Mouse (Mus musculus) layer of hippocampus, adult 18-20 months (tissue): ENCODE measurements at regions not wholly inside any gene's neighbourhood (a gene's known extent, or its start where the extent isn't known, plus 50 kb on each side); places are given as distances from the start of the nearest gene placed in this dataset.
"Not testable (repeated sequence)": the region's sequence is repeated elsewhere in the genome, so short reads cannot be mapped to it uniquely, and the experiment has no call there.

ENCODE experiments used
- DNase-seq, 2 experiments: peaks; one replicate each; pipeline ENCODE4 v3.0.0; 2022; ENCODE audit warnings: low spot score in 2 of 2

DNA sequence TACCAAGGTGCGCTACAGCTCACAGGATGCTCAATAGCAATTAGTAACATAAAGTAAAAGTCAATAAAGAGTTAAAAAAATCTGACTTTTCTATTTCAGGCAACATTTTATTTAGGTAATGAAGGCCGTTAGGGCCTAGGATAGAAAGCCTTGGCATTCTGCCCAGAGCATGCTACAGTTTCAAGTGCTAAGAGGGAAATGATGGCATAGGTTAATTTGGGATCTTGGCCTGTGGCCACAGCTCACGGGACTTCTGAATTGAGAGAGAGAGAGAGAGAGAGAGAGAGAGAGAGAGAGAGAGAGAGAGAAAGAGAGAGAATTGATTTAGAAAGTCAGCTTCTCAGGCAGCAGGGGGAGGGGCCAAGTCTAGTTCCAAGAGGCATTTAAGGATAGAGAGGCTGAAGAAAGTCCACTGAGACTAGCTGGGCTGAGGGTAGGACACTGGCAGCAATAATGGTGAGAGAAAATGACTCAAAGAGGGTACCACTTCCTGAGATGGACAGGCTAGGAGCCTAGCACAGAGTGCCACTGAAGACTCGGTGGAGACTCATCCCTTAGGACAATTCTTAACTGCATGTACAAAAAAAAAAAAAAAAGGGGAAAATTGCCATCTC lies 52.6 kb upstream of the Klf14 start:
- DNase-seq: no peak

DNA sequence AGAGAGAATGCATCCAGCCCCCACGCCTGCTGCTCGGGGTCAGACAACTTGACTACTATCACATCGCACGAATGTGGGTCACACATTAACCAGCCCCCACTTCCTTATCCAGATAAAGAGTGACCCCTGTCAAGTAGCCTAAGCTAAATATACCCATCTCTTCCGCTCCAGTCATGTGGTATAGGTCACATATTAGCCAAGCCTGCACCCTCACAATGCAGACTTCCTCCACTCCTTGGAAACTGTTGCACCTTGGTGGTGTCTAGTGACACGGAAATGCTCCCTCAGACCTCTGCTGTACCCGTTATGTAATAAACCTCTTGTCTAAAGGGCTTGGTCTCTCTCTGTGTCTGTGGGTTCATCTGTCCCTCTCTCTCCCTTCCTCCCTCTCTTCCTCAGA lies 57.7 kb upstream of the Klf14 start:
- no peak for DNase-seq

DNA sequence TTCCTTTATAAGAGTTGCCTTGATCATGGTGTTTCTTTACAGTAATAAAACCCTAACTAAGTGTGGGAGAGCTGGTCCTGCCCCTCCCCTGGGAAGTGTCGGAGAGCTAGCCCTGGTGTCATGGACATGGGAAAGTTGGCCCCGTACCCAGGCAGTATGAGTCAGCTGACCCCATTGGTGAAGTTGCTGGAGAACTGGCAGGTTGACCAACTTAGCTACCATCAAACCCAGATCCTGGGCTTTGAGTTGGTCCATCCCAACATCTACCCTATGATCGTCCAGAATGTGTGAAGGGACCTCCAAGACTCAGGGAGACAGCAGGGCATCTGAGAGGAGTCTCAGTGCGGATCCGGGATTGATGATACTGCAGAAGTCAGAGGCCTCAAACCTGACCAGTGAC lies 62.9 kb upstream of the Klf14 start:
- no peak for DNase-seq

DNA sequence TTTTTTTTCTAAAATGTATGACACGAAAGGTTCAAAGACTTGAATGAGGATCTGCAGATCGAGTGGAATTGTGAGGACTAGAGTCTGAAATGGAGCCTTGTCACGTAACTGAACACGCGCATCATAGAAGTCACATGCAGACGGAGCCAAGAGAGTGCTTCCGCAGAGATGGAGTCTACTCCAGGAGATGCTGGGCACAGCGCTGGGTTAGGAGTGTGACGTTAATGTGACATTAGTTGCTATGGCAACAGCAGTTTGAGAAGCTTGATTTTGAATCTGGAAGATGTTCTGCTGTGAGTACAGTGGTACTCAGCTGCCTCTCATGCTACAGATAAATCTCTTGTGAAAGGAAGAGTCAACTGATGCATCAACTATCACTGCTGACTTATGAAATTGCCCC lies 70.9 kb upstream of the Klf14 start:
- DNase-seq: peak; percentile 43 to 63

DNA sequence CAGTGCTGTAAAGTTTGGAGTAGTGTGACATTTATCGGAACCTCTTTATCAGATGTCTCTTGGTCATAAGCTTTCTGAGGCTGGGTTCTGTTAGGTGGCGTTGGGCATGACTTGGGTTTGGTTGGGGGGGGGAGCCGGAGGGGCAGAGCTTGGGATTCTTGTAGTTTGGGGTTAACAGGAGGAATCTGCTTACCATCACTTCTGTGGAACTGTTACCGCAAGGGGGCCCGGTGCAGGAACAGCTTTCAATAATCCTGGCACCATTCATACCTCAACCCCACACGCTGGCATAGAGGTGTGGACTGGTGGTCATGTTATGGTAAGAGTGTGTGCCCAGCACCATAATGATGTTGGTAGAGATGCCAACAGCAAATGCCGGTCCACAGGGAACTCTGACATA lies 72.1 kb upstream of the Klf14 start:
- DNase-seq: no peak

DNA sequence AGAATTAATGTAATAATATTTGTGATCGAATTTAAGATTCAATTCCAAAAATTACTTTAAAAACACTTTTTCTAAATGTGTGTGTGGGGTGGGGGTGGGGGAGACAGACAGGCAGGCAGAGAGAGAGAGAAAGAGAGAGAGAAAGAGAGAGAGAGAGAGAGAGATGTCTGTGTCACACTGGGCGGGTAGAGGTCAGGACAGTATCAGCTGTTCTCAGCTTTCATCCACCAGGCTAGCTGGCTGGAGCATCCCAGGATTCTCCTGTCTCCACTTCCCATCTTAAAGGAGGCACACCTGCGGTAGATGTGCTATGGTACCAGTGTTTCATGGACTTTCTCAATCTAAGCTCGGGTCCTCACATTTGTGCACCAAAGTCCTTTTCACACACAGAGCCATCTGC lies 73.3 kb upstream of the Klf14 start:
- no peak for DNase-seq

DNA sequence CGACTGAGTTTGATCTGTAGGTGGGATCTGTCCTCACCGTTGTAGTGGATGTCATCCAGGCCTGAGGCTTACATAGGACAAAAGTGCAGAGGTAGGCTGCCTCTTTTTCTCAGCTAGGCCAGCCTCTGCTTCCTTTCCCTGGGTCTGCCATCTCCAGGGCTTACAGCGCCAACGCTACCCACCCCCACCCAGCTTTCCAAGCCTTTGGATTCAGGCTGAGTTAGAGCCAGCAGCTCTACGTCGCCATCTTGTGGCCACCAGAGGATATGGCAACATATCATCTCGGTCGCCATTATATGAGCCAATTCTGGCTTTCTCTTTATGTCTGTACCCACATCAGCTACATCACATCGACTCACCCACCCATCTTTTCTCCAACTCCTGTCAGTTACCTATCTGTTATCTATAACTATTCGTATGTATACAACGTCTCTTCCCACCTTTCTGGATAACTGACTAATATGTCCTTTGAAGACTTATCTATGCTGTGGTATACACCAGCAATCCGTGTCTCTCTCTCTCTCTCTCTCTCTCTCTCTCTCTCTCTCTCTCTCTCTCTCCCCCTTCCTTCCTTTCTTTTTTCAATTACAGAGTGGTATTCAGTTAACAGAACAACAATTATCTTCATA lies 74.2 kb upstream of the Klf14 start:
- DNase-seq: peak in 1 of 2 experiments; percentile 77

DNA sequence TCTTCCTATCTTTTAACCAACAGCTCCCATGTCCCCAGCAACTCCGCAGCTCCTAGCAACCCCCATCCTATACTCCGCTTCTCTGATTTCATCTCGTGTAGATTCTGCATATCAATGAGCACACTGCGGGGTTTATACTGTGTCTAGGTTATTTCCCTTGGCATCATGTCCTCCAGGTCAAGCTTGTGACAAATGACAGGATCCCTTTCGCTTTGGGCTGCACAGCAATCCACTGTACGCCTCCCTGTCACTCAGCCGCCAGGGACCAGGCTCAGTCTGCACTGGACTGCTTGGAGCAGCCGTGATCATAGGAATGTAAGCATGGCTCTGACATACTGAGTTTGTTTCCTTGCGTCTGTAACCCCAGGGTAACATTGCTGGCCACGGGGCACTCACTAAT lies 75.9 kb upstream of the Klf14 start:
- DNase-seq: no peak

DNA sequence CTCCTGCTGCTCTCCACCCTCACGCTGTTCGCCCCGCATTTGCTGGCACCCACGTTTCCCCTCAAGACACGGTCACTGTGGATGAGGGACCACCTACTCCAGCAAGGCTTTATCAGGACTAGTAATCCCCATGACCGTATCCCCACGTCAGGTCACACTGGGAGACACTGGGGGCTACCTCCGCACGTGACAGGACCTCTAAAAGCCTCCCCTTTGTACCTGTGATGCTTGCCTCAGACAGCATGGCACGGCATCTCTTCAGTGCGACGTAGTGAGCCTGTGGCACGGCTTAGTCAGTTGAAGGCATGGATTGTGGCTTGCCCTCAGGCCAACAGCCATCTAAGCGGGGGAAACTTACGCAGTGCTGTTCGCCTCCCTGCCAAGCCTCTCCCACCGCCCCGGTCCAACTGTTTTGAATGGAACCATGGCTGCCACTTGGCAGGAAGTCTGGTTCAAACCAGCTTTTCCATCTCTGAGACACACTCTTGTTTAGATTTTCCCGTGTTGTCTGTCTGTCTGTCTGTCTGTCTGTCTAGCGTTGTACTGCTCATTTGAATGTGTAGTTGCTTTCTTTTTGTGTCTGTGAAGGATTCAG lies 79.0 kb upstream of the Klf14 start:
- peak in 1 of 2 experiments; percentile 52 for DNase-seq

DNA sequence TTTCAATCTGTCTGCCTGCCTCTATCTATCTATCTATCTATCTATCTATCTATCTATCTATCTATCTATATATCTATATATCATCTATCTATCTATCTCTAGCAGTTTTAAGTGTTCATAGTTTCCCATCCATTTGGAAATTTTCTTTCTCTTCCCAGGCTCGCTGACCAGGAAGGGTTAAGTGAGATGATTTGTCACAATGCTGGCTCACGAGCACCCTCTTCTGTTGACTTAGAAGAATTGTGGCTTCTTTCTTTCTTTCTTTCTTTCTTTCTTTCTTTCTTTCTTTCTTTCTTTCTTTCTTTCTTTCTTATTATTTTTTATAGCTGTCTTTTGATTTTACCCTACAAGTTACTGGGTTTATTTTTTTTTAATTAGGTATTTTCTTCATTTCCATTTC lies 79.6 kb upstream of the Klf14 start:
- not testable (repeated sequence) for DNase-seq

DNA sequence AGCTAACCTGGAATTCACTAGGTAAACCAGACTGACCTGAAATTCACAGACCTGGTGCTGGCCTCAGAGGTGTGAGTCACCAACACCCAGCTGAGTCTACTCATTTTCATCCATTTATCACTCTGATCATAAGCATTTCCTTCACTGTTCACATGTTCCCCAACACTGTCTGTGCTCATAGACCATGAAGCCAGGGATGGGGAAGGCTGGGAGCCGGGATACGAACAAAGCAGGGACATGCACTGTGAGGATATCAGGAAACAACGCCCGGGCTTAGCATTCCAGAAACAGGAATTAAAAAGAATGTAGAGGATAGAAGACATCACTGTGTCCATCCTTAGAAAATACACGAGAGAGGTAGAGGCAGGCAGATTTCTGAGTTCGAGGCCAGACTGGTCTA lies 80.6 kb upstream of the Klf14 start:
- DNase-seq: no peak

DNA sequence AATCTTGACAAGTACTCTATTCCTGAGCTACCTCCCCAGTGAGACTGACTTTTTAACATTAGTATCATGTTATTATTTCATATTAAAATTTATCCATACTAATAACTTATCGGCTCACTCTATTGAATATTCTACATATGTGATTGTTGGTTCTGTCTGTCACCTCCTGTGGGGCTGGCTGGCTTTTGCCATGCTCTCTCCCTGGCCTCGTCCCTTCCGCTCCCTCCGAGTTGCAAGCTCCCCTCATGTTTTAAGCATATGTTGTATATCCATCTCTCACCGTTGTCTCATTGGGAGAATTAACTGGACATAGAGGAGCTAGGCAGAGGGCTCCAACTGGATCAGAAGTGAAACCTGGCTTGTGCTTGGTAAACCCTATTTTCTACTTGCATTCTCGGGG lies 81.9 kb upstream of the Klf14 start:
- no peak for DNase-seq

DNA sequence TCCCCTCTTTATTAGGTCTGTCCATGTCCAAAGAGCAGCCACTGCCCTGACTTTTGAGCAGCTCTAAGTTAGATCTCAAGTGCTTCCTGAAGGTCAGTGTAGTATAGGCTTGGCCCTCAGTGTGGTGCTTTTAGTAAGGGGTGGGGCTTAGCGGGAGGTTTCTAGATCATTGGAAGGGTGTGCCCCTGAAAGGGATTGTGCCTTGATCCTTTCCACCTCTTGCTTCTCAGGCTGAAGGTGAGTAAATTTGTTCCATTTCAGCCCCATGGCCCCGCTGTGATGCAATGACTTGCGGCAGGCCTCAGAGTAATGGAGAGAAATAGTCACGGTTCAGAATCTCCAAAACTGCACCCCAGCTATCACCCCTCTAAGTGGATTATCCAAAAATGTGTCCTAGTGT lies 84.5 kb upstream of the Klf14 start:
- no peak for DNase-seq

DNA sequence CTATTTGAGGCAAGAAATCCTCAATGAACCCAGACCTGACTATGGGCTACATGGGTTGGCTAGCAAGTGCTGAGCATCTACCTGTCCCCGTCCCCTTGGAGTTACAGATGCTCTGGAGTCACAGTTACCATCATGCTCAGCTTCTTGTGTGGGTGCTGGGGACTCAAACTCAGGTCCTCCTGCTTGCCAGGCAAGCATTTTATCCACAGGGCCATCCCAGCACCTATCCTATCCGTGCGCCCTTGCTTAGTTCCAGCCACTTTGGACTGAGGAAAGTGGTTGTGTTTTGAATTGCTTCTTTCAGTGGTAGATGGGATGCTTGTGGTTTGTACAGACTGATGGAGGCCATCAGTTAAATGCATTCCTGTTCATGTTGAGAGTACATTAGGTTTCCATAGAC lies 85.0 kb upstream of the Klf14 start:
- DNase-seq: no peak

DNA sequence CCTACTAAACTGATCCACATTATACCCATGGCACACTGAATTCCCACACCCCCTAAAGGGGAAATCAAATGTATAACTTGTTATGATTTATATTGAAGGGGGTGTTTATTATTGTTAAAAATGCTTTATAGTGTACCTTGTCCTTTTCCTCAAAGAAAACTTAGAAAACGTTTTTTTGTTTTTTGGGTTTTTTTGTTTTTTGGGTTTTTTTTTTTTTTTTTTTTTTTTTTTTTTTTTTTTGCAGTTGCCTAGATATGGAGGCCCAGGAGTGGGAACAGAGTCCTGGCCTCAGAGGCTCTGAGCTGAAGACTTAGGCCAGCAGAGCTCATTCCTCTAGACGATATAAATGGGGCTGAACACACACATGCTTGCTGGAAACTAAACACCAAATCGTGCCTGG lies 87.3 kb upstream of the Klf14 start:
- DNase-seq: no peak

DNA sequence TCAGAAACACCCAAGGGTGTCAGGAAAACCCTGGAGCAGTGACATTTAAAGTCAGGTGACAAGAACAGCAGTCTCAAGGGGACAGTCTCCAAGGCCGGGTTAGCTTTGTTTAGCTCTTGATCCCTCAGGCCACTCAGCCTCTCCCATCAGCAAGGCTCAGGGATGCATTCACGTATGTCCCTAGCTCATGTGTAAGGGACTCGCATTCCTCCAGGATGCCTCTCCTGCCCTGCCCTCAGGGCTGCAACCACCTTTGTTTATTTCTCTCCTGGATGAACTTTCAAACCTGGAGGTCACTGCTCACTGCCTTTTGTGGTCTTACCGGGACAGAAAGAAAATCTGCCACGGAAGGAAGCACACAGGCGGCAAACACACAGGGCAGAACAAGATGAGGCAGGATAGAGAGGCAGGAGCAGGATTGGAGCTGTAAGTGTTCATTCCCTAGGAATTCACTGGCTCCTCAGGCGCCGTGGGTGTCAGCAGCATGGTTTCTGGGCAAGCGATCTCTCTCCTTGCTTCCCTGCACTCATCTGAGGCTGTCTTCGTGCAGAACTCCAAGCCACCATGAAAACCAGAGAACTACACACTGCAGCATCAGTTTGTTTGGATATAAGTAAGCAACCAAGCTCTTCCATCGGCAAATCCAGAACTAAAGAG lies 90.2 kb upstream of the Klf14 start:
- no peak for DNase-seq

DNA sequence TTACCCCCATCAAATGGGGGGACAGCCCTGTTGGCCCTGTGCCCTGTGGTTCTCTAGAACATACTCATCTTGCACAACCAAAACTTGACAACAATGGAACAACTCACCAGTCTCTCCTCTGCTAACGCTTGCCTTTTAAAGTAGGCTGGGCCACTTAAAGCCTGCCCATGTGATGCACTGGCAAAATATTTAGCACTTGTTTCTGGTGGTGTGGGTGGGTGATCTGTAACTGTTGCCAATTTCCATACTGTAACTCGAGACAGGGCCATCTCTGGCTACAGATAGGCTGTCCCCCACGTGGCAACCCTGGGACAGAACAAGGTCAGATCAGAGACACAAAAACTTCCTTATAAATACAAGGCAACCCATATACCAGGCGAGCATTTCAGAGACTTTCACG lies 92.0 kb upstream of the Klf14 start:
- DNase-seq: no peak

DNA sequence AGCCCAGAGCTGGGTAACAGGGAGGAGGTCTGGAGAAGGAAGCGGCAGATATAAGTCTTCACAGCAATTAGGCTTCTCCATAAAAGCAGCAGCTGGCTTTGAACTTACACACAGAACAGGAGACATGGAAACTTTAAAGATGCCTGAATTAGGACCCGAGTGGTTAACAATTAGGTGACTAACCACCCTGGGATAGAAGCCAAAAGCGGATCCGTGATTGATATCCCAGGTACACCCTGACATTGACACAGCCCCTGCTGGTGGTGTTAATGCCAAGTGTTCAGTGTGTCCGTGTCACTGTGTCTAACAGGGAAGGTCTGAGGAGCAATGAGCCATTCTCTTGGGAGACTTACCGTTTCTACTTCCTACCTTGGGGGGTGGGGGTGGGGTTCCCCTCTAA lies 92.9 kb upstream of the Klf14 start:
- DNase-seq: no peak

DNA sequence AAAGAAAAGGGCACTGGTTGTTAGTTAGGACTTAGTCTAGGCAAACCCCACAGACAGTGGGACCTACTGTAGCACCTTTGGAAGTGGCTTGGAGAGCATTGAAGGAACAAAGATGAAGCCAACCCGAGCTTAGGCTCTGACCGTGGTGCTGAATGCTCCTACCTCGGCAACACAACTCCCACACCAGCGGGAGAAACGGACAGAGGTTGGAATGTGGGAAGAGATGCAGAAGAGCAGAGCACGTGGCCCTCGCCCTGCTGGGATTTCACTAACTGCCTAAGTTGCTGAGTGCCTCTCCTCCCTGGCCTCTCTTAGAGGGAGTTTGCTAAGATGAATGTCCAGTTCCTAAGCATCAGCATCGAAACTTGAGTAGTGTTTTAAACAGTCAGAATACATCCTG lies 94.1 kb upstream of the Klf14 start:
- DNase-seq: no peak

DNA sequence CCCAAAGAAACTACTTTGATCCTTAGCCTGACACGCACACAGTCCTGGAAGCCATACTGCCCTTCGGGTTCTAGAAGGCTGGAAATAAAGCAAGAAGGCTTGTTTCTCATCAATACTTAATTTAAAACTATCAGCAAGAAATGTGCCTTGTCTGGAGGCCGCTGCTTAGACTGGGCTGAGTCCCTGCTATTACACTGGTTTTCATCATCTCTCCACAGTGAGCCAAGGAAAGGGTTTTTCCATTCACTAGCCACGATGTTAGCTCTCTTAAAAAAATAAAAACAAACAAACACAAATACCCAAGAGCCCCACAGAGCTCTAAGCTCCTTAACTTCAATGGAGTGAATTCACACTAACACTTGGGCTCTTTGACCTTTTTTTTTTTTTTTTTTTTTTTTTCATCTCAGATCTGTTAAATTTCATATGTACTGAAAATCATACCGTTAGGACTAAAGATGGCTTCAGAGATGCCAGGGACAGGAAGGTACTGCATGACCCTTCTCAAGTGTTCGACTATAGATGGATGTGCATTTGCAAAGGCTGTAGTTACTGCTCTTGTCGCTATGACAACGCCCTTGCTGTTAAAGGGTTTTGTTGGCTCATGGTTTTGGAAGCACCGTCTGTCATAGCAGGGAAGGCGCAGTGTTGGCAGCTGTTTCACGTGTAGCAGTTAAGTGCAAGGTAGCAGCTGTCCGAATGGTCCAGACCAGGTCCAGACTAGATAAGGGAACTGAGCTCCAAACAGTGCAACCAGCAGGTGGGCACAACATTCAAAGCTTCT lies 98.1 kb upstream of the Klf14 start:
- no peak for DNase-seq

DNA sequence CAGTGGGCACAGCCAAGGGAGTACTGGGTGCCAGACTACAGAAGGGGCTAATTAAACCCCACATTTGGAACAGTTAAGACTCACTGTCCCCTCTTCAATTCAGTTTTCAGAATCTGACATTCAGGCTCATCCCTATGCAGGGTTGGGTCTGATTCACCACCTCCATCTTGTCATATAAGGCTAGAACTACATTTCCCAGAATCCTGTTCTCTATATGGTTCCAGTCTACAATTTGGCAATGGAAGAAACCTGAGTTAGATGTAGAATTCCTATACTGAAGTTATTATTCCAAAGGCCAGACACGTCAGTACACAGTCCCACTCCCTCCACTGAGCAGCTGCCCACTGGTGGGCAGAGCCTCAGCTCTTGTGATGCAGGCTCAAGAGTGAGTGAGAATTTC lies 99.4 kb upstream of the Klf14 start:
- DNase-seq: no peak

DNA sequence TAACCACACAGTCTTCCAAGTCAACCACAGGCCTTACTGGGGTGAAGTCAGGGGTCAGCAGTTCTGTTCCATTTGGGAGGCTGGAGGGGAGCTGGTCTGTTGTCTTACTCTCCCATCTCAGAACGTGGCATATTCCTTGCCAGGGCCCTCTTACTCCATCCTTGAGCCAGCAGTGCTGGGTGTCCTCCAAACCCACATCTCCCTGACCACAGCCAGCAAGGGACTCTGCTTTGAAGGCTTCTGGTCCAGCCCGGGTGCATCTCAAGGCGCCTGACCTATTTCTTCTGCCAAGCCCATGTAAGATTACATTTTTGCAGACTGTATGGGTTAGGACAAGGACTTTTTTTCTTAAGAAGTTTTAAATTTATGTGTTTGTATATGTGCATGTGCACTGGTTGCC lies 100.1 kb upstream of the Klf14 start:
- no peak for DNase-seq
